Mouse (Mus musculus) forebrain, embryonic 11.5 days (tissue): ENCODE results near the gene Taar4. TPM values are rescaled to one million over a fixed set of nuclear protein-coding genes. Genes with fewer than 3 reads are reported as not detected.

Experiments used
- ATAC-seq: fragments of 200-750 bp; cut with Nextera tagmentation; replicated peaks from 2 replicates; pipeline ENCODE4 v1.8.0; 2017; ENCODE audit warnings: moderate TSS enrichment; ENCODE audit not compliant: low FRiP score
- DNase-seq: peaks from one replicate; pipeline ENCODE4 v3.0.0-alpha.2; 2017; ENCODE audit warnings: low spot score
- H3K27ac ChIP-seq: fragments of 300-500 bp; sonication (generic); 2 replicates; pipeline ENCODE4 v1.5.1; 2014; ENCODE audit warnings: low read depth, low read length
- H3K27me3 ChIP-seq: fragments of 300-500 bp; sonication (generic); 2 replicates; pipeline ENCODE4 v1.6.1; 2014; ENCODE audit warnings: mild to moderate bottlenecking, low read length, mixed read lengths; ENCODE audit not compliant: control insufficient read depth, insufficient read depth
- H3K36me3 ChIP-seq: fragments of 300-500 bp; sonication (generic); 2 replicates; pipeline ENCODE4 v1.6.1; 2014; ENCODE audit warnings: mild to moderate bottlenecking, low read length, moderate library complexity, mixed read lengths; ENCODE audit not compliant: control insufficient read depth, insufficient read depth
- H3K4me1 ChIP-seq: fragments of 300-500 bp; sonication (generic); replicated peaks from 2 replicates; pipeline ENCODE4 v1.6.1; 2014; ENCODE audit warnings: low read length, mixed read lengths; ENCODE audit not compliant: control insufficient read depth, insufficient read depth
- H3K4me2 ChIP-seq: fragments of 300-500 bp; sonication (generic); 2 replicates; pipeline ENCODE4 v1.6.1; 2014; ENCODE audit warnings: low read depth, mild to moderate bottlenecking, low read length, moderate library complexity, mixed read lengths; ENCODE audit not compliant: severe bottlenecking
- H3K4me3 ChIP-seq: fragments of 300-500 bp; sonication (generic); 2 replicates; pipeline ENCODE4 v1.5.1; 2014; ENCODE audit warnings: low read depth, low read length
- H3K9ac ChIP-seq: fragments of 300-500 bp; sonication (generic); 2 replicates; pipeline ENCODE4 v1.6.1; 2014; ENCODE audit warnings: low read length
- H3K9me3 ChIP-seq: fragments of 300-500 bp; sonication (generic); 2 replicates; pipeline ENCODE4 v1.6.1; 2016; ENCODE audit warnings: low read length, mixed read lengths; ENCODE audit not compliant: control insufficient read depth
- WGBS: fragments of 180-500 bp; shearing (Covaris S2); extraction: QIAGEN DNeasy Blood & Tissue Kit; methylation state at CpG from one replicate; pipeline ENCODE4 v1.1.7; 2014; 5-methylcytosine and 5-hydroxymethylcytosine counted together
- polyA plus RNA-seq: library from polyadenylated mRNA; unstranded; fragments of >200 nt; fragmentation: Nextera tagmentation; extraction: Ambion mirVana; gene quantifications from 2 replicates; pipeline ENCODE4 v1.2.1, GENCODE M21; 2014

Taar4 gene
- polyA plus RNA-seq, 1 experiment from 2014 or later: not detected

DNA sequence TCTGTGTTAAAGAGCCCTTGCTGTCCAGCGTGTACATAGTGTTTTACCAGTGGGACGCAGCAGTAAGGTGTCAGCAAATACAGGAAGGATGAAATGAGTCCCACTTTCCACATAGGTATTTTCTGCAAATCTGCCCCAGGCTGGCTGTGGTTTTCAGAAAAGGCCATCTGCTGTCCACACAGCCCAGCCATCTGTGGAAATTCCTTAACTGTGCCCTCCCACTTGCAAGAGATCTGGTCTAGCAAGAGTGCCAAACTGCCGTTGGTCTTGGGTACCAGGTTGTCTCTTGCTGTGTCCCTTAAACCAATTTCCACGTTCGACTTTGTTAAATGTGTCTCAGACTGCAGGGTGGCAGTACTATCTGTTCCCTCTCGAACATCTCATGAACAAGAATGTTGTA, 8.6 kb upstream of the Taar4 start:
- WGBS: 86% methylated on average over 6 of the region's 6 CpGs
- no peaks in the 10 kb centered on the region for H3K27me3 ChIP-seq
- no peak overlapping the region for H3K9ac ChIP-seq
- H3K9me3 ChIP-seq: no peaks in the 10 kb centered on the region
- DNase-seq (no peak), ATAC-seq (no peak)
- no peak overlapping the region for H3K4me3 ChIP-seq
- H3K27ac ChIP-seq: no peak overlapping the region
- H3K4me2 ChIP-seq: no peak overlapping the region
- H3K36me3 ChIP-seq: no peaks in the 10 kb centered on the region
- no peaks in the 10 kb centered on the region for H3K4me1 ChIP-seq

GRCm38 (mm10) chr10:23959071-23959470, 1.2 kb upstream of the Taar4 start:
- Histone ChIP-seq H3K27me3 (no peaks in the 10 kb centered on the region), H3K4me2 (no peak overlapping the region), H3K36me3 (no peaks in the 10 kb centered on the region), H3K27ac (no peak overlapping the region), H3K9ac (no peak overlapping the region), H3K9me3 (no peaks in the 10 kb centered on the region), H3K4me3 (no peak overlapping the region), H3K4me1 (no peaks in the 10 kb centered on the region)
- DNase-seq (no peak), ATAC-seq (no peak)
- WGBS: 75% methylated on average over 3 of the region's 3 CpGs

- H3K9ac ChIP-seq: no peak overlapping the region
- no peak overlapping the region for H3K4me2 ChIP-seq
- H3K27me3 ChIP-seq: no peaks in the 10 kb centered on the region
- H3K27ac ChIP-seq: no peak overlapping the region
- H3K36me3 ChIP-seq: no peaks in the 10 kb centered on the region
- ATAC-seq: no peak
- H3K9me3 ChIP-seq: no peaks in the 10 kb centered on the region
- no peaks in the 10 kb centered on the region for H3K4me1 ChIP-seq
- no peak for DNase-seq
- 73% methylated on average over 3 of the region's 3 CpGs for WGBS
- H3K4me3 ChIP-seq: no peak overlapping the region
Measured at GRCm38 (mm10) chr10:23963444-23963843, 3.1 kb downstream of the Taar4 start.

GRCm38 (mm10) chr10:23964921-23965610, 4.8 kb downstream of the Taar4 start:
- Histone ChIP-seq H3K9me3 (no peaks in the 10 kb centered on the region), H3K36me3 (no peaks in the 10 kb centered on the region), H3K9ac (no peak overlapping the region), H3K4me3 (no peak overlapping the region), H3K27me3 (no peaks in the 10 kb centered on the region), H3K4me2 (no peak overlapping the region), H3K27ac (no peak overlapping the region), H3K4me1 (no peaks in the 10 kb centered on the region)
- 88% methylated on average over 6 of the region's 6 CpGs for WGBS
- DNase-seq (no peak), ATAC-seq (no peak)

DNA sequence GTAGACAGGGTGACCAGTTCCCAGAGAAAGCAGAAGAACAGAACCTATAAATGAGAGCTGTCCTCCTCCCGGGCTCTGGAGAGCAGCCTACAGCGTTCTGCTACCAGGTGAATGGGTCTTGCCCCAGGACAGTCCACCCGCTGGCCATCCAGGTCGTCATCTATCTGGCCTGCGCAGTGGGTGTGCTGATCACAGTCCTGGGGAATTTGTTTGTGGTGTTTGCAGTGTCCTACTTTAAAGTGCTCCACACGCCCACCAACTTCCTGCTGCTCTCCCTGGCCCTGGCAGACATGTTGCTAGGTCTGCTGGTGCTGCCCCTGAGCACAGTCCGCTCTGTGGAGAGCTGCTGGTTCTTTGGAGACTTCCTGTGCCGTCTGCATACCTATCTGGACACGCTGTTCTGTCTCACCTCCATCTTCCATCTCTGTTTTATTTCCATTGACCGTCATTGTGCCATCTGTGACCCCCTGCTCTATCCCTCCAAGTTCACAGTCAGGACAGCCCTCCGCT, 10.4 kb downstream of the Taar4 start, which contains the start of gene Taar5:
TSS of gene Taar5 (plus strand) at position 51 of the 510 bp plus-strand sequence.
- DNase-seq (no peak), ATAC-seq (no peak)
- no peaks in the 10 kb centered on the region for H3K27me3 ChIP-seq
- no peak within 1 kb of the TSS for H3K9ac ChIP-seq
- no peak within 1 kb of the TSS for H3K27ac ChIP-seq
- H3K4me3 ChIP-seq: no peak within 1 kb of the TSS
- H3K4me1 ChIP-seq: no peaks in the 10 kb centered on the region
- H3K36me3 ChIP-seq: no peaks in the 10 kb centered on the region
- no peak within 1 kb of the TSS for H3K4me2 ChIP-seq
- WGBS: 92% methylated on average over 11 of the region's 11 CpGs
- H3K9me3 ChIP-seq: no peaks in the 10 kb centered on the region

DNA sequence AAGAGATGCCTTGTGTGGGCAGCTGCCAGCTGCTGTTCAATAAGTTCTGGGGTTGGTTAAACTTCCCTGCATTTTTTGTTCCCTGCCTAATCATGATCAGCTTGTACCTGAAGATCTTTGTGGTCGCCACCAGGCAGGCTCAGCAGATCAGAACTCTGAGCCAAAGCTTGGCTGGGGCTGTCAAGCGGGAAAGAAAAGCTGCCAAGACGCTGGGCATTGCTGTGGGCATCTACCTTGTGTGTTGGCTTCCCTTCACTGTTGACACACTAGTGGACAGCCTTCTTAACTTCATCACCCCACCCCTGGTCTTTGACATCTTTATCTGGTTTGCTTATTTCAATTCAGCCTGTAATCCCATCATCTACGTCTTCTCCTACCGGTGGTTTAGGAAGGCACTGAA, 11.0 kb downstream of the Taar4 start:
- ATAC-seq: no peak
- H3K9me3 ChIP-seq: no peaks in the 10 kb centered on the region
- DNase-seq: no peak

DNA sequence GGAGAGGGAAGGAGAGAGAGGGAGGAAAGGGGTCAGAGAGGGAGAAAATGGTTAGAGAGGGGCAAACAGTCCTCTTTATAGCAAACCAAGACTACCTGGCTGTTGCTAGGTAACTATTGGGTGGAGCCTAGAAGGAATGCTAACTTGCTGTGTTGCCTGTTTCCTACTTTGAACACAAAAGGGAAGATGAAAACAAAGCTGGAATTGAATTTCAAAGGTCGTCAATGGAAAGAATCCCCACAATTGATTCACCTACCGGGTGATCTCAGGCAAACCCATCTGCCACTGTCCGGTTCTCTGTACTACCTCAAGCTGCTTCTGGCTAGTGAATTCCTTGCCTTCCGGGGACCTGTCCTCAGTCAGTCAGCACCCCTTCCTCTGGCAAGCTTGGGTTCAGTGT, 17.7 kb downstream of the Taar4 start:
- ATAC-seq: no peak
- Histone ChIP-seq H3K4me3 (no peak overlapping the region), H3K4me1 (no peaks in the 10 kb centered on the region)

More for the DNA sequence above, 11.0 kb downstream of the Taar4 start:
- H3K4me3 ChIP-seq: no peak overlapping the region
- no peaks in the 10 kb centered on the region for H3K36me3 ChIP-seq
- no peak overlapping the region for H3K27ac ChIP-seq
- 84% methylated on average over 5 of the region's 5 CpGs for WGBS
- H3K4me1 ChIP-seq: no peaks in the 10 kb centered on the region
- no peak overlapping the region for H3K4me2 ChIP-seq
- no peaks in the 10 kb centered on the region for H3K27me3 ChIP-seq
- H3K9ac ChIP-seq: no peak overlapping the region

GRCm38 (mm10) chr10:23978901-23979705, 18.8 kb downstream of the Taar4 start:
- Histone ChIP-seq H3K9ac (no peak overlapping the region), H3K4me3 (no peak overlapping the region), H3K36me3 (no peaks in the 10 kb centered on the region), H3K4me2 (no peak overlapping the region), H3K27me3 (no peaks in the 10 kb centered on the region), H3K9me3 (no peaks in the 10 kb centered on the region), H3K4me1 (no peaks in the 10 kb centered on the region), H3K27ac (no peak overlapping the region)
- 43% methylated on average over 16 of the region's 16 CpGs for WGBS
- DNase-seq: peak; percentile 81
- peak; percentile 76 for ATAC-seq

More for the DNA sequence above, 17.7 kb downstream of the Taar4 start:
- Histone ChIP-seq H3K4me2 (no peak overlapping the region), H3K9me3 (no peaks in the 10 kb centered on the region), H3K36me3 (no peaks in the 10 kb centered on the region), H3K27ac (no peak overlapping the region), H3K9ac (no peak overlapping the region), H3K27me3 (no peaks in the 10 kb centered on the region)
- no peak for DNase-seq
- WGBS: 41% methylated on average over 4 of the region's 4 CpGs
